Mouse (Mus musculus): Measurements from ENCODE around the gene Arhgap21. TPM values are rescaled to one million over a fixed set of nuclear protein-coding genes. Genes with fewer than 3 reads are reported as not detected.

The Arhgap21 gene
- total and polyA plus RNA-seq, 2 experiments from 2014 or later: 10.1 to 66.7 TPM

DNA sequence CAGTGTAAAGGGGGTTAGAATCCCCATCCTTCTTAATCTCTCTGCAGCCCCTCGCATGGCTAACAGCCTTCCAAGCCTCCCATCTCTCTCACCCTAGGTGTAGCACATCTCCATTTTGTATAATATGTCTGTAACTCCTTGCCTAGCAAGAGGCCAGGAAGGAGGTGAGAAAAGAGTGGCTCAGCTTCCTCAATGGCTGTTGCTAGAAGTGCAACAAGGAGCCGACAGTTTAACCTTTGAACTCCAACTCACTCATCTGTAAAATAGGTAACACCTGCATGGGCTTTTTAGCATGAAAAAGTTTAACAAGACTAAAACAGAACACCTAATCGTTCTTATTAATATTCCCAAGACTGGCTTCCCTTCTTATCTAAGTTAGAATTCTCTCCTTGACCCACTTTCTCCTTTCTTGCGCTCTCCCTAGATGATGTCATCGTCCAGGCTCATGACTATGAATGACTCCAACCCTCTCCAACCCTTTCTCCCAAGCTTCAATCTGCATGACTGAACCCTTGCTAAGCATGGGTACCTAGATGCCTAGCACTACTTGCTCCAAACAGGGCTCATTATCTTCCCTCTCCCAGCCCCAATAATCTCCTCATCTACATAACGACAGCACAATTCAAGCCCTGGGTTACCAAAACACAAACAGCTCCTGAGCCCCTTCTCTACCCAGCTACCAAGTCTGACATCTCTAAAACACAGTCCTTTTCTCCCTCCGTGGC lies 24.8 kb downstream of the Arhgap21 start:
- Histone ChIP-seq H3K36me3 (replicated peaks; ENCODE audit: control insufficient read depth, insufficient read depth, low read length) (0 out of 2 replicates have a peak, but pooled peaks cover 2% of the 10 kb centered on the region), H3K9ac (replicated peaks; ENCODE audit: low read depth, low read length) (no peak overlapping the region), H3K4me2 (ENCODE audit: low read depth, low read length) (no peak overlapping the region), H3K4me3 (ENCODE audit: low read depth, low read length) (no peak overlapping the region), H3K27ac (ENCODE audit: low read depth) (0 out of 2 replicates have a peak overlapping the region, but pooled peaks have one; percentile 55), H3K27me3 (ENCODE audit: control insufficient read depth, insufficient read depth, low read length) (no peaks in the 10 kb centered on the region), H3K9me3 (replicated peaks; ENCODE audit: control insufficient read depth, low read length) (no peaks in the 10 kb centered on the region), H3K4me1 (ENCODE audit: control insufficient read depth, insufficient read depth) (peaks cover 45% of the 10 kb centered on the region)
- whole genome bisulfite sequencing: 41% methylated on average over 7 of the region's 7 CpGs
- DNase-seq (ENCODE audit: low spot score): no peak
- ATAC-seq (ENCODE audit: insufficient read depth, low read depth): no peak
- TF ChIP-seq EP300 (IDR thresholded peaks at IDR 0.05; ENCODE audit: low read depth): no peak

DNA sequence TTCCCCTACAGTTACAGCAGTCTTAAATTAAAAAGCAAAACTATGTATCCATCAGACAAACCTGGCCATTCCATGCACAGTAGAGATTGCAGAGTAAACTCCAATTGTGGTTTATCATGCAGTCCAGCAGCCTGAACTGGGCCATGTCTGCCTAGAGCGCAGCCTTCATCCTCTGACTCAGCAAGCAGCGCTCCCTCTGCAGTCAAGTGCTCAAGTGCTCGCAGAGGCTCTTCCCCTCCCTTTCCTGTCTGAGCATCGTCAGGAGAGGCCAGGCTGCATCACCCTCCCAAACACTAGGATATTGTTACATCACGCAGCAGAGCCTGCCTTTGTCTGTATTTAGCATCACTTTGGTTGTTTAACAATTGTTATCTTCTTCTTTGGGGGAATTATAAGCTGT lies 25.5 kb downstream of the Arhgap21 start:
- Histone ChIP-seq H3K4me2 (ENCODE audit: low read depth, low read length) (peak overlapping the region; percentile 30; the same call in 1 of the 2 replicates), H3K4me1 (ENCODE audit: control insufficient read depth, insufficient read depth) (peaks cover 51% of the 10 kb centered on the region), H3K9me3 (replicated peaks; ENCODE audit: control insufficient read depth, low read length) (no peaks in the 10 kb centered on the region), H3K9ac (replicated peaks; ENCODE audit: low read depth, low read length) (no peak overlapping the region), H3K4me3 (ENCODE audit: low read depth, low read length) (0 out of 2 replicates have a peak overlapping the region, but pooled peaks have one; percentile 4), H3K36me3 (replicated peaks; ENCODE audit: control insufficient read depth, insufficient read depth, low read length) (0 out of 2 replicates have a peak, but pooled peaks cover 2% of the 10 kb centered on the region), H3K27me3 (ENCODE audit: control insufficient read depth, insufficient read depth, low read length) (no peaks in the 10 kb centered on the region), H3K27ac (ENCODE audit: low read depth) (peak overlapping the region; percentile 55)
- no peak for TF ChIP-seq CTCF (IDR thresholded peaks at IDR 0.05; ENCODE audit: low read depth)
- TF ChIP-seq EP300 (IDR thresholded peaks at IDR 0.05; ENCODE audit: low read depth): no peak
- ATAC-seq (ENCODE audit: insufficient read depth, low read depth) (0 out of 2 replicates have a peak, but pooled peaks have one; percentile 32), DNase-seq (ENCODE audit: low spot score) (peak; percentile 55)
- WGBS: 2% methylated on average over 5 of the region's 5 CpGs

DNA sequence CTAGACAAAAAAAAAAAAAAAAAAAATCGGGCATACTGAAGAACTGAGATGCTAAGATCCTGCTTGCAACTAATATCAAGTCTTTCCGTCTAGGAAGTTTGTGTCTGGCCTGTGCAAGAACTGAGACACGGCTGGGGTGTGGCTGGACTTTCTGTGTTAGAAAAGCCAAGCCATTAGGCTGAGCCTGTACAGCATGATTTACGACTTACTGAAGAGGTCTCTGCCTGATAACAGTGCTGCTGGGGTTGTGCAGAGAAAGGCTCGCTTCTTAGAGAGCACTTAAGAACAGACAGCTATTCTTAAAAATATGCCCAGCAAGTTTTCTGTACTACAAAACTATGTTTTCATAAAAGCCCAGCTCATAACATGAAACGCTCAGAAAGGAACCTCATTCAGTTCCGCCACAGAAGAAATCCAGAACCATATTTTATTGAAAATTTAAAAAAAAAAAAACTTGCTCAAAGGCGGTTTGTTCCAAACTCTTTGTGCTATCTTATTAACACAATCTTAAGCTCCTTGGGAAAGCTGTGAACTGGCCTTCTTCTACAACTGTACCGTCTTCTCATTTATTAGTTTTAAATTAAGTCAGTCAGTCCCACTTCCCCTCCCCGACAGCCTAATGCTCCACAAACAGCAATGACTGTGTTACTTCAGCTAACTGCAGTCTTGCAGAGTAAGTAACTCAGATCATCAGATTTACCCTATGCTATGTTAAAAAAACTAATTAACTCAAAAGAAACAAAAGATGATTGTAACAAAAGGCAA lies 26.1 kb downstream of the Arhgap21 start:
- whole genome bisulfite sequencing: 31% methylated on average over 10 of the region's 10 CpGs
- Histone ChIP-seq H3K36me3 (replicated peaks; ENCODE audit: control insufficient read depth, insufficient read depth, low read length) (0 out of 2 replicates have a peak, but pooled peaks cover 2% of the 10 kb centered on the region), H3K4me2 (ENCODE audit: low read depth, low read length) (peak overlapping the region; percentile 30), H3K27ac (ENCODE audit: low read depth) (peak overlapping the region; percentile 55), H3K4me3 (ENCODE audit: low read depth, low read length) (0 out of 2 replicates have a peak overlapping the region, but pooled peaks have one; percentile 4), H3K4me1 (ENCODE audit: control insufficient read depth, insufficient read depth) (peaks cover 57% of the 10 kb centered on the region), H3K9me3 (replicated peaks; ENCODE audit: control insufficient read depth, low read length) (no peaks in the 10 kb centered on the region), H3K27me3 (ENCODE audit: control insufficient read depth, insufficient read depth, low read length) (no peaks in the 10 kb centered on the region), H3K9ac (replicated peaks; ENCODE audit: low read depth, low read length) (no peak overlapping the region)
- ATAC-seq (ENCODE audit: insufficient read depth, low read depth) (no peak), DNase-seq (ENCODE audit: low spot score) (no peak)
- TF ChIP-seq CTCF (IDR thresholded peaks at IDR 0.05; ENCODE audit: low read depth) (no peak; the same call in 1 of the 2 replicates), EP300 (IDR thresholded peaks at IDR 0.05; ENCODE audit: low read depth) (no peak)

DNA sequence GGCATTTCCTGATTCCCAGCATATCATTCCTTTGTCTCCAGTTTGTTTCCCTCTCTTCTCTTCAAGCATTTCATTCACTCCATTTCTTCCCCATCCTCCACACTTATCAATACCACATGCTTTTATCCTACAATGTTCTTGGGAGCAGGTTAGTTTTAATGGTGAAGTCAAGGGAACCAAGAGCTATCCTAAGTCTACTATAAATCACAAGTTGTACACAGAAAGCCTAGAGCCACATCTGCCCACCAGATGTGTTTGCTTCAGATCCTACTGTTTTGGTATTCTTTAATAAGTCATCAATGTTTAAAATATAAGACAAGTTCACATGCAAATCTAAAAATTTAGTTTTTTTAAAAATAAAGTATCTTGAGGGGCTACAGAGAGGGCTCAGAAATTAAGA lies 27.6 kb downstream of the Arhgap21 start:
- no peaks in the 10 kb centered on the region for H3K9me3 ChIP-seq (replicated peaks; ENCODE audit: control insufficient read depth, low read length)
- no peak overlapping the region for H3K4me3 ChIP-seq (ENCODE audit: low read depth, low read length)
- peaks cover 62% of the 10 kb centered on the region for H3K4me1 ChIP-seq (ENCODE audit: control insufficient read depth, insufficient read depth)
- ATAC-seq (ENCODE audit: insufficient read depth, low read depth) (no peak), DNase-seq (ENCODE audit: low spot score) (no peak)
- no peak overlapping the region for H3K9ac ChIP-seq (replicated peaks; ENCODE audit: low read depth, low read length)
- H3K27me3 ChIP-seq (ENCODE audit: control insufficient read depth, insufficient read depth, low read length): no peaks in the 10 kb centered on the region
- no peak for TF ChIP-seq CTCF (IDR thresholded peaks at IDR 0.05; ENCODE audit: low read depth)
- TF ChIP-seq EP300 (IDR thresholded peaks at IDR 0.05; ENCODE audit: low read depth): no peak
- 0 out of 2 replicates have a peak, but pooled peaks cover 2% of the 10 kb centered on the region for H3K36me3 ChIP-seq (replicated peaks; ENCODE audit: control insufficient read depth, insufficient read depth, low read length)
- H3K27ac ChIP-seq (ENCODE audit: low read depth): peak overlapping the region; percentile 95
- H3K4me2 ChIP-seq (ENCODE audit: low read depth, low read length): no peak overlapping the region

DNA sequence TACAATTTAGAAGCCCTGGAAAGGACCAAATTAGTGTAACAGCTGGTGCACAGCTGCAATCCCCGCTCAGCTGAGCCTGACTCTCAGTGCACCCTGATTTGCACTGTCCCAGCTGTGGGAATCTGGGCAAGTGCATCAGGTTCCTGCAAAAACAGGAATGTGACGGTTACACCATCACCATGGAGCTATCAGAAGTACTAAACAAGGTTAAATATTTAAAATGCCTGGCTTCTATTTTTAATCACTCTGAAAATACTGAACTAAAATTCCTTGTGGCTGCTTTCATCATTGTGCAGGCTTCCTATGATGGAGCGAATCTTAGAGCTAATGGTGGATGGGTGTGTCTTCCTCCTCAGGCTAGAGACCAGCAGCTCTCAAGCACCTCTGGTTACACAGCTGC lies 29.3 kb downstream of the Arhgap21 start:
- peaks cover 64% of the 10 kb centered on the region for H3K4me1 ChIP-seq (ENCODE audit: control insufficient read depth, insufficient read depth)
- 19% methylated on average over 3 of the region's 3 CpGs for WGBS
- no peak overlapping the region for H3K9ac ChIP-seq (replicated peaks; ENCODE audit: low read depth, low read length)
- no peaks in the 10 kb centered on the region for H3K36me3 ChIP-seq (replicated peaks; ENCODE audit: control insufficient read depth, insufficient read depth, low read length)
- H3K27ac ChIP-seq (ENCODE audit: low read depth): peak overlapping the region; percentile 95
- H3K4me3 ChIP-seq (ENCODE audit: low read depth, low read length): no peak overlapping the region
- no peaks in the 10 kb centered on the region for H3K9me3 ChIP-seq (replicated peaks; ENCODE audit: control insufficient read depth, low read length)
- no peaks in the 10 kb centered on the region for H3K27me3 ChIP-seq (ENCODE audit: control insufficient read depth, insufficient read depth, low read length)
- peak overlapping the region; percentile 13 for H3K4me2 ChIP-seq (ENCODE audit: low read depth, low read length)
- peak; percentile 85 for DNase-seq (ENCODE audit: low spot score)
- peak; percentile 82; the same call in 1 of the 2 replicates for TF ChIP-seq EP300 (IDR thresholded peaks at IDR 0.05; ENCODE audit: low read depth)
- no peak for TF ChIP-seq CTCF (IDR thresholded peaks at IDR 0.05; ENCODE audit: low read depth)
- peak; percentile 84 for ATAC-seq (ENCODE audit: insufficient read depth, low read depth)
